Mouse (Mus musculus) lung, postnatal 0 days (tissue): ENCODE results near the gene Pigw. TPM values are rescaled to one million over a fixed set of nuclear protein-coding genes. Genes with fewer than 3 reads are reported as not detected.

Experiments used
- ATAC-seq: fragments of 200-750 bp; cut with Nextera tagmentation; 2 replicates; pipeline ENCODE4 v1.8.0; 2017; ENCODE audit warnings: moderate library complexity
- DNase-seq: peaks from one replicate; pipeline ENCODE4 v3.0.0-alpha.2; 2016; ENCODE audit warnings: low spot score
- H3K27ac ChIP-seq: fragments of 300-500 bp; sonication (generic); 2 replicates; pipeline ENCODE4 v1.5.1; 2014; ENCODE audit warnings: antibody characterized with exemption, mild to moderate bottlenecking, low read length, mixed read lengths
- H3K27me3 ChIP-seq: fragments of 300-500 bp; sonication (generic); replicated peaks from 2 replicates; pipeline ENCODE4 v1.6.1; 2014; ENCODE audit warnings: low read length, mixed read lengths; ENCODE audit not compliant: insufficient read depth
- H3K36me3 ChIP-seq: fragments of 300-500 bp; sonication (generic); 2 replicates; pipeline ENCODE4 v1.6.1; 2014; ENCODE audit warnings: low read length, mixed read lengths; ENCODE audit not compliant: insufficient read depth
- H3K4me1 ChIP-seq: fragments of 300-500 bp; sonication (generic); 2 replicates; pipeline ENCODE4 v1.6.1; 2014; ENCODE audit warnings: antibody characterized with exemption, low read depth, low read length, mixed read lengths; ENCODE audit not compliant: insufficient read depth
- H3K4me2 ChIP-seq: fragments of 300-500 bp; sonication (generic); replicated peaks from 2 replicates; pipeline ENCODE4 v1.6.1; 2014; ENCODE audit warnings: low read depth, mild to moderate bottlenecking, low read length, moderate library complexity, mixed read lengths
- H3K4me3 ChIP-seq: fragments of 300-500 bp; sonication (generic); 2 replicates; pipeline ENCODE4 v1.5.1; 2014; ENCODE audit warnings: low read depth, low read length
- H3K9ac ChIP-seq: fragments of 300-500 bp; sonication (generic); replicated peaks from 2 replicates; pipeline ENCODE4 v1.6.1; 2014; ENCODE audit warnings: low read depth, mild to moderate bottlenecking
- H3K9me3 ChIP-seq: fragments of 300-500 bp; sonication (generic); 2 replicates; pipeline ENCODE4 v1.6.1; 2016; ENCODE audit warnings: low read length, mixed read lengths
- CTCF ChIP-seq: IDR thresholded peaks from 2 replicates; pipeline ENCODE4 v1.5.1; 2016; ENCODE audit warnings: antibody characterized with exemption, mild to moderate bottlenecking
- EP300 ChIP-seq: IDR thresholded peaks from 2 replicates; pipeline ENCODE4 v1.6.1; 2016; ENCODE audit warnings: antibody characterized with exemption, mild to moderate bottlenecking, control low read depth
- WGBS: fragments of 180-500 bp; shearing (Covaris S2); extraction: QIAGEN DNeasy Blood & Tissue Kit; methylation state at CpG from one replicate; pipeline ENCODE4 v1.1.7; 2014; 5-methylcytosine and 5-hydroxymethylcytosine counted together
- polyA plus RNA-seq: library from polyadenylated mRNA; unstranded; fragments of >200 nt; fragmentation: Nextera tagmentation; extraction: Ambion mirVana; gene quantifications from 2 replicates; pipeline ENCODE4 v1.2.1, GENCODE M21; 2015

Pigw gene
- polyA plus RNA-seq, 1 experiment from 2014 or later, result 1.1 TPM

DNA sequence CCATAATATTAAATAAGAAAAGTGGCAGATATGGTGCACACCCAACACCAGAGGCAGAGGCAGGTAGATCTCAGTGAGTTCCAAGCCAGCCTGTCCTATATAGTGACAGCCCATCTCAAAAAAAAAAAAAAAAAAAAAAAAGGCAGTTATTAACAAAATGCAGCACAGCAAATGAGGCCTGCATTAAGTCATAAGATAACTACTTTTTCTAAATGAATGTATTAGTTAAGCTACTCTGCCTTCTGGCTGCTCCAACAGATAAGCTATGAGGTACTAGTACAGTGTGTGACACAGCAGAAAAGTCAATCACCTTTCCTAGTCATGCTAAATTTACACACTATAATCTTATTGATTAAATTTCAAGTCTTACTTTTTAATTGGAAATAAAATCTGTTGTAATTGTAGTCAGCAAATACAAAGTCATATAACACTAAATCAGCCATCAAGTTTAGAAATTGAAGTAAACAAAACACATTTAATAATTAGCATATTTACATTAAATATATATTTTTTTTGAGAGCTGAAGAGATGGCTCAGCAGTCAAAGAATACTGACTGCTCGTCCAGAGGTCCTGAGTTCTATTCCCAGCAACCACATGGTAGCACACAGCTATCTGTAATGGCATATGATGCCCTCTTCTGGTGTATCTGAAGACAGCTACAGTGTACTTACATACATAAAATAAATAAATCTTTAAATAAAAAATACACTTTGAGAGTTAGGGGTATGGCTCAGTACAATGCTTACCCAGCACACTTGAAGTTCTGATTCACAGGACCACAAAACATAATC, 6.8 kb downstream of the Pigw start:
- Histone ChIP-seq H3K4me2 (no peak overlapping the region), H3K9ac (no peak overlapping the region), H3K27ac (no peak overlapping the region), H3K27me3 (no peaks in the 10 kb centered on the region), H3K36me3 (no peaks in the 10 kb centered on the region), H3K4me3 (no peak overlapping the region), H3K9me3 (no peaks in the 10 kb centered on the region), H3K4me1 (no peaks in the 10 kb centered on the region)
- ATAC-seq (no peak), DNase-seq (no peak)
- no peak for TF ChIP-seq EP300
- no peak for TF ChIP-seq CTCF
- WGBS, result 79% methylated on average over 1 of the region's 1 CpGs

DNA sequence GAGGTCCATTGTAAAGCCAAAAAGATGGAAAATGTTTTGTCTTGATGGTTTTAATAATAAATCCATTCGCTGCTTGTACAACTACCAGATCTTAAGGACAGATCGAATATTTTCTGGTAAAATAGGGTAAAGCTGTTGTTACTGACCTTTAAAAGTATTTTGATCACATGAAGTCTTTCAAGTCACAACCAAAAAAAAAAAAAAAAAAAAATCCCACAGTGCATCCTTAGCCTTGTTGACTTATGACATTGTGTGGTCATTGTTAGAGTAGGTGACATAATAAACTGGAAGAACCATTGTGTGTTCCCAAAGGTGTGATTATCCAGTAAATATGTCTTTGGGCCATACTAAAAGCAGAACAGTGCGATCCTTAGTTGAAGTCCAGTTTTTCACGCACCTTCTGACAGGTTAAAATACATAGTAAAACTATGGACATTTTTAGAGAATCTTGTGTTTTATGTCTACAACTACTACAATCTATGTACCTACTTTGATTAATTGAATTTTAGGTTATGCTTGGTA, 8.5 kb downstream of the Pigw start:
- WGBS, result 63% methylated on average over 4 of the region's 4 CpGs
- Histone ChIP-seq H3K4me2 (peak overlapping the region; percentile 62), H3K36me3 (no peaks in the 10 kb centered on the region), H3K9ac (no peak overlapping the region), H3K27ac (peak overlapping the region; percentile 100), H3K27me3 (no peaks in the 10 kb centered on the region), H3K4me3 (peak overlapping the region; percentile 87), H3K4me1 (peaks cover 5% of the 10 kb centered on the region), H3K9me3 (no peaks in the 10 kb centered on the region)
- ATAC-seq (no peak), DNase-seq (no peak)
- TF ChIP-seq CTCF (no peak), EP300 (no peak)

DNA sequence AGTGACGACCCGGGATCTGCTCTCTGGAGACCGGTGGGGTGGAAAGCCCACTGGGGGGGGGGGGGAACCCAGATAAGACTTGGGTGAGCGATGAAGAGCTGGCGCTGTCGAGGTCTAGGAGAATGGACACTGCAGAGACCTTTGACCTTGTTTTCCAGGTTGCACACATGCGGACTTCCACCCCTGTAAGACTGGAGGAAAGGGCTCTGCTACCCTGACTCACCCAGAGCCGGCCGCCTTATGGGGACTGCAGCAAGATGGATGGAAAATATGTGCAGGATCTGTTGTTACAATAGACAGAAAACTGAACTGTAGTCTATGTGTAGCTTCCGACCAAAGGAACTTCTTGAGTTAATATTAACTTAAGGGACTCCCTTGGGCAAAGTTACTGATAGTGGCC, 9.0 kb downstream of the Pigw start:
- Histone ChIP-seq H3K36me3 (no peaks in the 10 kb centered on the region), H3K4me2 (peak overlapping the region; percentile 62), H3K4me3 (peak overlapping the region; percentile 87), H3K4me1 (peaks cover 5% of the 10 kb centered on the region), H3K9me3 (no peaks in the 10 kb centered on the region), H3K27me3 (no peaks in the 10 kb centered on the region), H3K9ac (peak overlapping the region; percentile 85), H3K27ac (peak overlapping the region; percentile 100)
- 1% methylated on average over 10 of the region's 10 CpGs for WGBS
- no peak for TF ChIP-seq EP300
- no peak for TF ChIP-seq CTCF
- peak; percentile 66 for DNase-seq
- ATAC-seq, result peak; percentile 24

DNA sequence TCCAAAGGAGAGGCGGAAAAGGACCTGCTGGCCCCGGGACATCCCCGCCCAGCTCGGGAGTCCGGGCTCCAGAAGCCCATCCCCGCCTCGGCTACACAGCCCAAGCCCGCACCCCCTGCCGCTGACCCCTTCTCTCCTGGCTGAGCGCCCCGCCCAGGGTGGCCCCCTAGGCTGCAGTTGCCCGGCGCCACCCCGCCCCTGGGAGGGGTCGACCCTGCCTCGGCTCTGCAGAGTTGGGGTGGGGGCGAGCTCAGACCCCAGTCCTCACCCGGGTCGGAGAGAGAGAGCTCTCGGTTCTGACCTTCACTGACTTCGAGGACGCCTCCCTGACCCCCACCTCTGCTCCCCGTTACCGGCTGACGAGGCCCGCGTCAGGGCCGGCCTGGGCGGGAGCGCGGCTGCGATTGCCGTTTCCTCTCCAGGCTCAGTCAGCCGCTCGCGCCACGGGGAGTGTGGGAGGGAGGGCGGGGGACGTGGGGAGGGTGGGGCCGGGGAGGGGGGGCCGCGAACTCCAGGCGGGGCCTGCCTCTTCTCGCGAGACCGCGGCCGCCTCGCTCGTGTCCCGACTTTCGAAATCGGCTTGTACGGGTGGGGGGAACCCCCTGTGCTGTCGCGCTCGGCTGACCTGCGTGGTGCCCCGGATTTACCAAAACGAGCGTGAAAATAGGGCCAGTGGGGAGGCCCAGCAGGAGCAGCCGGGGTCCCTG, 9.6 kb downstream of the Pigw start, which contains the start of gene Ggnbp2:
Ggnbp2 (minus strand) TSS at position 481 of the 707 bp plus-strand sequence.
- Histone ChIP-seq H3K9ac (peak within 1 kb of the TSS; percentile 85), H3K4me2 (peak within 1 kb of the TSS; percentile 77), H3K27ac (peak within 1 kb of the TSS; percentile 100), H3K9me3 (no peaks in the 10 kb centered on the region), H3K4me3 (peak within 1 kb of the TSS; percentile 87), H3K4me1 (peaks cover 5% of the 10 kb centered on the region), H3K27me3 (no peaks in the 10 kb centered on the region), H3K36me3 (no peaks in the 10 kb centered on the region)
- peak; percentile 87 for ATAC-seq
- 0% methylated on average over 35 of the region's 62 CpGs for WGBS
- peak; percentile 96 for DNase-seq
- TF ChIP-seq CTCF (no peak; the same call in 1 of the 2 replicates), EP300 (peak; percentile 71; the same call in 1 of the 2 replicates)

DNA sequence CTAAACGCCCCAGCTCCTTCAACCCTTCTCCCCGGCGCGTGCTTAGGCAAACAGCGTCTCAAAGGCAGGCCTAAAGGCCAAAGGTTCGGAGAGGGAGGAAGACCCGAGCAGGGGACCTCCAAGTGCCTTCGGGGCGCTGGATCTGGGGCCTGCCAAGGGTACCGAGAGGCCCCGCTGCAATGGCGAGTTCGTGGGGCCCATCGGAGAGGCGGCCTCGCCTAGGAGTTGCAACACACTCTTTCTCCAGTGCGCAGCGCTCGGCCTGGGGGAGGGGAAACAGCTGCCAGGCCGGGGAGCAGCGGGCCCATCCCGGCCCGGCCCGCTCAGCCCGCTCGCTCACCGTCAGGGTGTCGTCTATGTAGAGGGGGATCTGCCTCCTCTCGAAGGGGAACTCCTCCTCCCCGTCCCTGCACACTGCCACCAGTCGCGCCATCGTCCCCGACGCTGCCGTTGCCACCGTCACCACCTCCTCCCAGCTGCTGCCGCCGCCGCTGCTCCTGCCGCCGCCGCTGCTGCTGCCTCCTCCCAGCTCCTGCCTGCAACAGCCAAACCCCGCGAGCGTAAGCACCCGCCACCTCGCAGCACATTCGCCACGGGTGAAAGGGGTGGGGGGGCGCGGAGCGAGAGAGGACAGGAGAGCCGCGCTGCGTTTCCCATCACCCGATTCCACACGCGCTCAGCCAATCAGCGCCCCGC, 10.4 kb downstream of the Pigw start:
- Histone ChIP-seq H3K4me3 (peak overlapping the region; percentile 87), H3K4me1 (peaks cover 5% of the 10 kb centered on the region), H3K9ac (peak overlapping the region; percentile 81), H3K27me3 (no peaks in the 10 kb centered on the region), H3K27ac (peak overlapping the region; percentile 94), H3K4me2 (peak overlapping the region; percentile 77), H3K9me3 (no peaks in the 10 kb centered on the region), H3K36me3 (no peaks in the 10 kb centered on the region)
- peak; percentile 98 for DNase-seq
- TF ChIP-seq CTCF (no peak), EP300 (no peak)
- WGBS, result under 1% methylated on average over 43 of the region's 61 CpGs
- peak; percentile 87 for ATAC-seq

DNA sequence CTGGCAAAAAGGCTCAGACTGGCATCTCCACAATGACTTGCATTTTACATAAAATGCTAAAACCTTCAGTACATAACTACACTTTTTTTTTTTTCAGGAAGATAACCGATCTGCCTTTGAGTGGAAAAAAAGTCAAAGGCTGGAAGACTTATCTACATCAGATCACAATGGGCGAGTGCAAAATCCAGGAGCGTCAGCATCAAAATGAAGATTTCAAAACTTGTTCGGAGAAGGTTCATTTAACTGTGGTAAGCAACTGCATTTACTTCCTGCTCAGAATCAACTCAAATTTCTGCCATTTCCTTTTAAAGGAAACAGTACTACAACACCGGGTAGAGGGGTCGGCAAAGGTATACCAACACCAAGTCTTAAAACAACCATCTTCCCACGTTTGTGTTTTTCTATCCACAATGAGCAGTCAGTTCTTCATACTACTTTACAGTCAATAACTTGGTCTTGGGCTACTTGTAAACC, 11.3 kb downstream of the Pigw start:
- Histone ChIP-seq H3K4me1 (peaks cover 5% of the 10 kb centered on the region), H3K9ac (peak overlapping the region; percentile 81), H3K36me3 (no peaks in the 10 kb centered on the region), H3K4me2 (peak overlapping the region; percentile 77), H3K27ac (peak overlapping the region; percentile 94), H3K4me3 (peak overlapping the region; percentile 87), H3K9me3 (no peaks in the 10 kb centered on the region), H3K27me3 (no peaks in the 10 kb centered on the region)
- WGBS, result 4% methylated on average over 7 of the region's 7 CpGs
- DNase-seq (peak; percentile 22), ATAC-seq (no peak)
- TF ChIP-seq EP300 (no peak), CTCF (no peak)
